Mouse (Mus musculus): ENCODE data around the gene Krt10.

DNA sequence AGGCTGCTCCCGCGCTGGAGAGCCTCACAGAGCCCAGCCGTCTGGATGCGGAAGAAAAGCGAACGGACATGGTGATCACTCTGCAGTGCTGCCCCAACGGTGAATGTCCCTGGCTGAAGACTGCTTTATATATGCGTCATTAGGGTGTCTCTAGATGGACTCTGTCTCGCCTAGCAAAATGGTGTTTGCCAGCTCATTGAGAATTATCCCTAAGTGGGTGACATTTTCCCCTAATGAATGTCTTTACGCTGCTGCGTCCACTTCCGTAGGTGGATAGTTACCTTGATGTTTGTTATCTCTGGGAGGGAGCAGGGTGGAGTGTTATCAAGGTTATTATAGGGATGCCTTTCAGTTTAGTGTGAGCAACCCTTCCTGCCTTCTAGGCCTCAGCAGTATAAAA is 38.2 kb downstream of the Krt10 start, which contains the start of gene Krt27:
- TF ChIP-seq CTCF (IDR thresholded peaks at IDR 0.05; ENCODE audit: borderline replicate concordance, insufficient read depth, low read length) (no peak), POLR2A (IDR thresholded peaks at IDR 0.05; ENCODE audit: low read depth, low read length) (no peak)
